Mouse (Mus musculus) lung, postnatal 0 days (tissue): ENCODE data around the gene Dstn. TPM values are rescaled to one million over a fixed set of nuclear protein-coding genes. Genes with fewer than 3 reads are reported as not detected.

Experiments used
- ATAC-seq: fragments of 200-750 bp; cut with Nextera tagmentation; 2 replicates; pipeline ENCODE4 v1.8.0; 2017; ENCODE audit warnings: moderate library complexity
- DNase-seq: peaks from one replicate; pipeline ENCODE4 v3.0.0-alpha.2; 2016; ENCODE audit warnings: low spot score
- H3K27ac ChIP-seq: fragments of 300-500 bp; sonication (generic); 2 replicates; pipeline ENCODE4 v1.5.1; 2014; ENCODE audit warnings: antibody characterized with exemption, mild to moderate bottlenecking, low read length, mixed read lengths
- H3K27me3 ChIP-seq: fragments of 300-500 bp; sonication (generic); replicated peaks from 2 replicates; pipeline ENCODE4 v1.6.1; 2014; ENCODE audit warnings: low read length, mixed read lengths; ENCODE audit not compliant: insufficient read depth
- H3K36me3 ChIP-seq: fragments of 300-500 bp; sonication (generic); 2 replicates; pipeline ENCODE4 v1.6.1; 2014; ENCODE audit warnings: low read length, mixed read lengths; ENCODE audit not compliant: insufficient read depth
- H3K4me1 ChIP-seq: fragments of 300-500 bp; sonication (generic); 2 replicates; pipeline ENCODE4 v1.6.1; 2014; ENCODE audit warnings: antibody characterized with exemption, low read depth, low read length, mixed read lengths; ENCODE audit not compliant: insufficient read depth
- H3K4me2 ChIP-seq: fragments of 300-500 bp; sonication (generic); replicated peaks from 2 replicates; pipeline ENCODE4 v1.6.1; 2014; ENCODE audit warnings: low read depth, mild to moderate bottlenecking, low read length, moderate library complexity, mixed read lengths
- H3K4me3 ChIP-seq: fragments of 300-500 bp; sonication (generic); 2 replicates; pipeline ENCODE4 v1.5.1; 2014; ENCODE audit warnings: low read depth, low read length
- H3K9ac ChIP-seq: fragments of 300-500 bp; sonication (generic); replicated peaks from 2 replicates; pipeline ENCODE4 v1.6.1; 2014; ENCODE audit warnings: low read depth, mild to moderate bottlenecking
- H3K9me3 ChIP-seq: fragments of 300-500 bp; sonication (generic); 2 replicates; pipeline ENCODE4 v1.6.1; 2016; ENCODE audit warnings: low read length, mixed read lengths
- CTCF ChIP-seq: IDR thresholded peaks from 2 replicates; pipeline ENCODE4 v1.5.1; 2016; ENCODE audit warnings: antibody characterized with exemption, mild to moderate bottlenecking
- EP300 ChIP-seq: IDR thresholded peaks from 2 replicates; pipeline ENCODE4 v1.6.1; 2016; ENCODE audit warnings: antibody characterized with exemption, mild to moderate bottlenecking, control low read depth
- WGBS: fragments of 180-500 bp; shearing (Covaris S2); extraction: QIAGEN DNeasy Blood & Tissue Kit; methylation state at CpG from one replicate; pipeline ENCODE4 v1.1.7; 2014; 5-methylcytosine and 5-hydroxymethylcytosine counted together
- polyA plus RNA-seq: library from polyadenylated mRNA; unstranded; fragments of >200 nt; fragmentation: Nextera tagmentation; extraction: Ambion mirVana; gene quantifications from 2 replicates; pipeline ENCODE4 v1.2.1, GENCODE M21; 2015

Dstn gene
- polyA plus RNA-seq, 1 experiment from 2014 or later, result 655 TPM

GRCm38 (mm10) chr2:143925826-143926225 is 10.7 kb downstream of the Dstn start:
- no peak overlapping the region for H3K27ac ChIP-seq
- H3K9me3 ChIP-seq, result no peaks in the 10 kb centered on the region
- no peak overlapping the region for H3K9ac ChIP-seq
- H3K4me1 ChIP-seq, result peaks cover 4% of the 10 kb centered on the region; the same call in 1 of the 2 replicates
- H3K4me2 ChIP-seq, result no peak overlapping the region
- no peaks in the 10 kb centered on the region for H3K36me3 ChIP-seq
- TF ChIP-seq CTCF (no peak), EP300 (no peak)
- ATAC-seq, result no peak
- no peaks in the 10 kb centered on the region for H3K27me3 ChIP-seq
- no peak for DNase-seq
- WGBS, result 82% methylated on average over 6 of the region's 6 CpGs
- no peak overlapping the region for H3K4me3 ChIP-seq

GRCm38 (mm10) chr2:143929607-143930311 is 14.6 kb downstream of the Dstn start:
- no peaks in the 10 kb centered on the region for H3K9me3 ChIP-seq
- 0 out of 2 replicates have a peak, but pooled peaks cover 3% of the 10 kb centered on the region for H3K4me1 ChIP-seq
- no peak overlapping the region for H3K9ac ChIP-seq
- H3K4me3 ChIP-seq, result no peak overlapping the region
- 52% methylated on average over 3 of the region's 3 CpGs for WGBS
- DNase-seq (no peak), ATAC-seq (no peak)
- H3K27me3 ChIP-seq, result no peaks in the 10 kb centered on the region
- H3K27ac ChIP-seq, result no peak overlapping the region
- H3K4me2 ChIP-seq, result no peak overlapping the region
- H3K36me3 ChIP-seq, result no peaks in the 10 kb centered on the region
- TF ChIP-seq CTCF, result no peak
- no peak for TF ChIP-seq EP300

GRCm38 (mm10) chr2:143932340-143932873 is 17.3 kb downstream of the Dstn start:
- no peak overlapping the region for H3K4me3 ChIP-seq
- 0 out of 2 replicates have a peak, but pooled peaks cover 3% of the 10 kb centered on the region for H3K4me1 ChIP-seq
- DNase-seq (no peak), ATAC-seq (no peak)
- no peaks in the 10 kb centered on the region for H3K9me3 ChIP-seq
- TF ChIP-seq CTCF (no peak), EP300 (no peak)
- no peak overlapping the region for H3K9ac ChIP-seq
- H3K4me2 ChIP-seq, result no peak overlapping the region
- 60% methylated on average over 12 of the region's 12 CpGs for WGBS
- no peak overlapping the region for H3K27ac ChIP-seq
- no peaks in the 10 kb centered on the region for H3K36me3 ChIP-seq
- H3K27me3 ChIP-seq, result no peaks in the 10 kb centered on the region

GRCm38 (mm10) chr2:143933516-143933915 is 18.4 kb downstream of the Dstn start:
- no peaks in the 10 kb centered on the region for H3K36me3 ChIP-seq
- H3K4me3 ChIP-seq, result no peak overlapping the region
- no peak overlapping the region for H3K9ac ChIP-seq
- WGBS, result 83% methylated on average over 5 of the region's 5 CpGs
- DNase-seq (no peak), ATAC-seq (no peak)
- H3K4me1 ChIP-seq, result 0 out of 2 replicates have a peak, but pooled peaks cover 3% of the 10 kb centered on the region
- no peak overlapping the region for H3K27ac ChIP-seq
- no peaks in the 10 kb centered on the region for H3K27me3 ChIP-seq
- H3K9me3 ChIP-seq, result no peaks in the 10 kb centered on the region
- no peak overlapping the region for H3K4me2 ChIP-seq
- no peak for TF ChIP-seq CTCF
- no peak for TF ChIP-seq EP300

GRCm38 (mm10) chr2:143934439-143934838 is 19.3 kb downstream of the Dstn start:
- H3K36me3 ChIP-seq, result no peaks in the 10 kb centered on the region
- WGBS, result 76% methylated on average over 8 of the region's 8 CpGs
- H3K27me3 ChIP-seq, result no peaks in the 10 kb centered on the region
- H3K4me1 ChIP-seq, result 0 out of 2 replicates have a peak, but pooled peaks cover 3% of the 10 kb centered on the region
- no peak overlapping the region for H3K4me3 ChIP-seq
- no peak overlapping the region for H3K4me2 ChIP-seq
- TF ChIP-seq EP300 (no peak), CTCF (no peak)
- no peak overlapping the region for H3K9ac ChIP-seq
- ATAC-seq, result no peak
- no peak overlapping the region for H3K27ac ChIP-seq
- no peak for DNase-seq
- H3K9me3 ChIP-seq, result no peaks in the 10 kb centered on the region

GRCm38 (mm10) chr2:143937861-143938260 is 22.7 kb downstream of the Dstn start:
- Histone ChIP-seq H3K4me3 (no peak overlapping the region), H3K4me1 (no peaks in the 10 kb centered on the region), H3K9me3 (no peaks in the 10 kb centered on the region), H3K36me3 (peaks cover 8% of the 10 kb centered on the region; the same call in 1 of the 2 replicates), H3K9ac (no peak overlapping the region), H3K4me2 (no peak overlapping the region), H3K27me3 (no peaks in the 10 kb centered on the region), H3K27ac (no peak overlapping the region)
- TF ChIP-seq CTCF (no peak), EP300 (no peak)
- ATAC-seq, result no peak
- no peak for DNase-seq
- 66% methylated on average over 2 of the region's 2 CpGs for WGBS
